Mouse (Mus musculus): ENCODE data around the gene Pigq. TPM values are rescaled to one million over a fixed set of nuclear protein-coding genes. Genes with fewer than 3 reads are reported as not detected.

Pigq gene
- polyA plus RNA-seq (2012; ENCODE audit: low replicate concordance), result 98.3 and 349 TPM in 2 replicates

DNA sequence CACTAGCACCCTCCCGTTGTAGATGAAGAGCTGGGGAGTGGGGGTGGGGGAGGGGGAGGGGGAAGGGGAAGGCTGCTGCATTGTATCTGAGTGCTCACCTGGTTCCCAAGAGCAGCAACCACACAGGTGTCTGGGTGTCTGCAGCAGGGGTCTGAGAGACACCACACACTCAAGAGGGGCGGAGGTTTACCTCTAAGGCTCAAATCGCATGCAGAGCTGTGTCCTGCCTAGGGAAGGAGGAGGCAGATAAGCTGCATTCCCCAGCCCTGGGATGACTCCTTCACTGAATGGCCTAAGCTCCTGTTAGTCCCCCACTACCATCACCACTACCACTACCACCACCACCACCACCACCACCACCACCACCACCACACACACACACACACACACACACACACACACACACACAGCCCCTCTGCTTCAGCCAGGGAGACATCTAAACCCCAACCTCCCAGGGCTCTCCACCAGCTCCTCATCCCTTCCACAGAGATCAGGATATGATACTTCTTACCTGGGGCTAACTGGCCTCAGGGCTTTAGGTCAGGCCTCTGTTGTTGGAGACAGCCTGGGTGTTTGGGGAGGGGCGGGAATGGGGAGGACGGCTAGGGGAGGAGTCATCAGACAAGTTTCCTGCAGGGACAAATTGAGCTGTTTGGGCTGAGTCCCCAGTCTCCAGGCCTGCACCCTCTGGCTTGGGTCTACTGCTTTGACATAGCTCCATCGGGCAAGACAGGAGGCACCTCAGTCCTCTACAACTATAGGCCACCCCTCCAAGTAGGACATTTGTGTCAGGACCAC lies at the start of gene Pigq, which contains the start of gene Nhlrc4:
Pigq (minus strand) TSS at position 571 of the 798 bp plus-strand sequence.
Nhlrc4 (minus strand) TSS at position 596 of the 798 bp plus-strand sequence.

DNA sequence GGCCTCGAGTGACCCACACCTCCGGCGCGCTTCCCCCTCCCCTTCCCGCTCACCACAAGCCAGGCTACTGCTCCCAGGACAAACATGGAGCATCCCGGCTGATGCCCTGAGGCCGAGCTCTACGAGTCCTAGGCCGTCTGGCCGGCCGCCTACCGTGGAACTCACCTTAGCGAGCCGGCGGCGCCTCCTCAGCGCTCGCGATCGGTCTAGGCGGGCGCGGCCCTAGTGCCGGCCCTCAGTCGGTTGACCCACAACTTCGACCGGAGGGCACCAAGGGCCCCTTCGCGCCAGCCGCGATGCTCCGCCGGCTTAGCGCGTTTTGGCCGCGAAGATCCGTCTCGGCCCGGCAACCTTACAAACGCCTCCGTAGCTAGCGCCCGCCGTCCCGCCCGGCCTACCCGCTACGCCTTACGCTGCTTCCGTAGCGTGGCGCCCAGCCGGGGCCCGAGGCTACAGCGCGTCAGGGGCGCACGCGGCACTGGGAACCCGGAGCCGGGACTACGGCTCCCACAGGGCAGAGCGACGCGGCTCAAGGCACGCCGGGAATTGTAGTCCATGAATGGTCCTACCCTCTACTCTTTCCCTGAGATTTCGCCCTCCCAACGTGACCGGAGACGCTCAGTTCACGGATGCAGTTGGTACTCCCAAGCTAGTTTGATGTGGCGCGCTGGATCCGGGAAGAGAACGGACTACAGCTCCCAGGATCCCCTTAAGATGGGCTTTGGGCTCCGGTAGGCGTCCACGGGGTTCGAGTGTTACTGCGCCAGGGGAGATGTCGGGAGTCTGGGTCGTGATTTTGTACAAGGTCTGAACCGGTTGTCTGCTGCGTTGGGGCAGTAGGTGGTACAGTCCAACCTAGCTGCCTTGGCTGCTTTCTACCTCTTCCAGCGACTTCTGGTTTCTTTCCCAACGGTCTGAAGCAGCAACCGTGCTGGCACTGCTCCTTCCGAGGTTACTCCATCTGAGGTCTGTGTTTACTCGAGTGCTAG lies 40.9 kb upstream of the Pigq start, which contains the start of gene Capn15:
Capn15 (minus strand) TSS at position 491 of the 989 bp plus-strand sequence.

DNA sequence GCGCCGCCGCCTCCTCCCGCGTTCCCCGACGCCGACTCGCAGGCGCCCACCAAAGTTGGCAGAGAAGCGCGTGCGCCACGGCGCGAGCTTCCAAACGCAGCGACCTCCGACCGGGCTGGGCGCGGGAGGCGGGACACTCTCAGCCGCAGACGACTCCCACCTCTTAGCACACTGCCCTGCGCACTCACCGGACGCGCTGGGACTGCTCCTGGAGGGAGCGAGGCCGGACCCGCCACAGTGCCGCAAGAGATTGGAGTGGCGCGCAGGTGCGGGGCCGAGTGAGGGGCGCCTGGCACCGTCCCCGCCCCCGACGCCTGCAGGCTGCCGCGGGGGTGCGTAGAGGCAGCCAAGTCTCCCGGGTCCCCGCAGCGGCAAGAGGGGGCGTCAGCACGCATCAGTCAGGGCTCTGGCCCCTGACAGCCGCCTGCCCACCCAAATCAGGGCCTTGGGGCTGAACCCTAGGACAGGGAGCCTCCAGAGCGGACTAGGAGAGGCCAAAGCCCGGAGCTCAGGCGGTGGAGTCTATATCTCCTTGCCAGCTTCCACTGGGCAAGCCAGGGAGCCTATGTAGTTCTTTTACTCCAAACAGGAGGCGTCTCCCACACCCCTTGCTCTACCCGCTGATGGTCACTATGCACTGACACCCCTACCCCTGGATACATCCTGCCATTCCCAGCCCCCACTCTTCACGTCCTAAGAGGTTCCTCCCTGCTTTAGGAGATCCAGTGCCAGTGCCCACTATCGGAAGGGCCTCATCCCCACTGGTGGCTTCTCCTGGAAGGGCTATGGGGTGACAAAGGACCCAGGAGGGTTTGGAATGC lies 7.3 kb upstream of the Pigq start, which contains the start of gene A930017K11Rik:
A930017K11Rik (minus strand) TSS at position 763 of the 821 bp plus-strand sequence.

DNA sequence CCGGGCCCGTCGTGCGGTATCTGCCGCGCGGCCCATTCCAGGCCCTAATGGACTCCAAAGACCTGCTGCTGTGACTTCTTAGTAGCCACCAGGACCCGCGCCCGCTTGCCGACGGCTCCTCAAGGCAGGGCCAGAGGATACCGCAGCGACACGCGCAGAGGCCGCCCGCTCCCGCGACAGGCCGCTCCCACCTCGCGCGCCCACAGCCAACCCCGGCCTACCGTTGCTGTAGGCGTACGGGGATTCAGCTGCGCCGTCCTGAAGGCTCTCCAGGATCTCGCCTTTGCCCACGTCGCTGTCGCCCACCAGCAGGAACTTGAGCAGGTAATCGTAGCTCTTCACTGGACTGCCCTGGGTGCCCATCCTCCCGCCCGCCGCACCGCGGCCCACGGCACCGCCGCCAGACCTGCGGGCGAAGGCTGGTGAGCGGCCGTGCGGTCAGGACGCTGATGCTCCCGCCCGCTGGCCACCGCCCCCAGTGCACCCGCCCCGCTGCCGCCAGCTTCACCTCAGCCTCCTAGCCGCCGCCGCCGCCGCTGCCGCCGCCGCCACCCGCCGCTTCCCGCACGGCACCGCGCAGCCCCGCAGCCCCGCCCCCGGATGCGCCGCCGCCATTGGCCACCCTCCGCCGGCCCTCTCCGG lies 25.5 kb downstream of the Pigq start, which contains the start of gene Rab40c:
Rab40c (minus strand) TSS at position 584 of the 642 bp plus-strand sequence.

DNA sequence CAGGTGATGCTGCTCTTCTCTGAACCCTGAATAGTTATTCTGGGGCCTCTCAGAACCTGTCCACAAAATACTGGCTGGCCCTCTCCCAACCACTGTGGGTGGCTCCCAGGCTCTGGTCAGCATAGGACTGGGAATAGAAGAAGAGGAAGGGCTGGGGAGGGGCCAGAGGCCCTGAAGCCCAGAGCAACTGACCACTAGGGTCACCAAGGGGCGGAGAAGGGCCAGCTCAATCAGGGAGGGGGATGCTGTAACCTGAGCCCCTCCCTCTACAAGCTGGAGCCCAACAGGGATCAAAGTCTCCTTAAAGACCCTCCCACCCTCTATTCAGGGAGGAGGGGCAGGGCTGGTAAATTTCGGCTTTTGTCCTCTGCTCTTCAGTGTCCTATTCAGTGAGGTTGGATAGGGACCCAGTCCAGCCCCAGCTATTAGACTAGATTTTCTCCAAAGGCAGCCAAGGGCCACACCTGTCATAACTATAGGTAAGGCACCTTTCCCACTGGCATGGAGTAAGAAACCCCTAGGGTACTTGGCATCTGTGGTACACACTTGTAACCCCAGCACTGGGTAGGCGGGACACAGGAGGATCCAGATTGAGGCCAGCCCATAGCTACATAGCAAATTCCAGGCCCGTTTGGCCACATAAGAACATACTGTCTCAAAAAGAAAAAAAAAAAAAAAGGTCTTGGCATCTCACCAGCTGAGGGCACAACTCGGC lies 64.4 kb downstream of the Pigq start, which contains the start of gene Wfikkn1:
Wfikkn1 (minus strand) TSS at position 663 of the 715 bp plus-strand sequence.

Other genes with a start within 250 kb of the Pigq start
- not detected in 2 replicates for gene Gng13, start 227.8 kb downstream of the Pigq start, polyA plus RNA-seq (2012; ENCODE audit: low replicate concordance)
- 13.6 and 24.2 TPM in 2 replicates for gene Chtf18, start 217.5 kb downstream of the Pigq start, polyA plus RNA-seq (2012; ENCODE audit: low replicate concordance)
- 26.6 and 48.2 TPM in 2 replicates for gene Rpusd1, start 217.3 kb downstream of the Pigq start, polyA plus RNA-seq (2012; ENCODE audit: low replicate concordance)
- gene Mslnl, start 208.9 kb downstream of the Pigq start, polyA plus RNA-seq (2012; ENCODE audit: low replicate concordance), result not detected in 2 replicates
- gene Msln, start 190.6 kb downstream of the Pigq start, polyA plus RNA-seq (2012; ENCODE audit: low replicate concordance), result 0.06 TPM in 1 of 2 replicates, not detected in the other
- 16.2 and 23.3 TPM in 2 replicates for gene Narfl, start 171.2 kb downstream of the Pigq start, polyA plus RNA-seq (2012; ENCODE audit: low replicate concordance)
- gene Haghl, start 159.3 kb downstream of the Pigq start, polyA plus RNA-seq (2012; ENCODE audit: low replicate concordance), result 34.3 and 35.1 TPM in 2 replicates
- gene Ccdc78, start 158.4 kb downstream of the Pigq start, polyA plus RNA-seq (2012; ENCODE audit: low replicate concordance), result not detected in 2 replicates
- 23.5 and 44.0 TPM in 2 replicates for gene Fam173a, start 152.0 kb downstream of the Pigq start, polyA plus RNA-seq (2012; ENCODE audit: low replicate concordance)
- gene AC134908.4, start 149.3 kb downstream of the Pigq start, polyA plus RNA-seq (2012; ENCODE audit: low replicate concordance), result not detected in 2 replicates
- 51.5 and 71.8 TPM in 2 replicates for gene Metrn, start 147.8 kb downstream of the Pigq start, polyA plus RNA-seq (2012; ENCODE audit: low replicate concordance)
- gene Fbxl16, start 135.9 kb downstream of the Pigq start, polyA plus RNA-seq (2012; ENCODE audit: low replicate concordance), result 0.73 and 0.79 TPM in 2 replicates
- 3.5 and 10.2 TPM in 2 replicates for gene Wdr24, start 121.3 kb downstream of the Pigq start, polyA plus RNA-seq (2012; ENCODE audit: low replicate concordance)
- gene Jmjd8, start 116.1 kb downstream of the Pigq start, polyA plus RNA-seq (2012; ENCODE audit: low replicate concordance), result 7.2 and 7.4 TPM in 2 replicates
- 69.3 and 104 TPM in 2 replicates for gene Stub1, start 111.5 kb downstream of the Pigq start, polyA plus RNA-seq (2012; ENCODE audit: low replicate concordance)
- gene Rhbdl1, start 107.6 kb downstream of the Pigq start, polyA plus RNA-seq (2012; ENCODE audit: low replicate concordance), result 2.5 and 3.8 TPM in 2 replicates
- 10.5 and 16.1 TPM in 2 replicates for gene Gm20683, start 103.2 kb downstream of the Pigq start, polyA plus RNA-seq (2012; ENCODE audit: low replicate concordance)
- gene Rhot2, start 100.1 kb downstream of the Pigq start, polyA plus RNA-seq (2012; ENCODE audit: low replicate concordance), result 159 and 168 TPM in 2 replicates
- gene Wdr90, start 83.4 kb downstream of the Pigq start, polyA plus RNA-seq (2012; ENCODE audit: low replicate concordance), result 8.8 and 9.7 TPM in 2 replicates
- gene Mcrip2, start 76.2 kb downstream of the Pigq start, polyA plus RNA-seq (2012; ENCODE audit: low replicate concordance), result 23.1 and 35.5 TPM in 2 replicates
- 39.0 and 56.9 TPM in 2 replicates for gene Mettl26, start 69.9 kb downstream of the Pigq start, polyA plus RNA-seq (2012; ENCODE audit: low replicate concordance)
- gene Wfikkn1, start 64.1 kb downstream of the Pigq start, polyA plus RNA-seq (2012; ENCODE audit: low replicate concordance), result 0.97 and 2.3 TPM in 2 replicates
- 16.9 and 27.8 TPM in 2 replicates for gene Rab40c, start 25.2 kb downstream of the Pigq start, polyA plus RNA-seq (2012; ENCODE audit: low replicate concordance)
- gene Nhlrc4, start within 50 bp of the Pigq start, polyA plus RNA-seq (2012; ENCODE audit: low replicate concordance), result 5.3 TPM in 1 of 2 replicates, not detected in the other
- 0.05 TPM in 1 of 2 replicates, not detected in the other for gene A930017K11Rik, start 7.6 kb upstream of the Pigq start, polyA plus RNA-seq (2012; ENCODE audit: low replicate concordance)
- 61.6 and 119 TPM in 2 replicates for gene Capn15, start 40.9 kb upstream of the Pigq start, polyA plus RNA-seq (2012; ENCODE audit: low replicate concordance)
- 7.3 and 22.8 TPM in 2 replicates for gene Rab11fip3, start 124.6 kb upstream of the Pigq start, polyA plus RNA-seq (2012; ENCODE audit: low replicate concordance)
- gene Decr2, start 145.4 kb upstream of the Pigq start, polyA plus RNA-seq (2012; ENCODE audit: low replicate concordance), result 0.60 and 0.89 TPM in 2 replicates
- gene Nme4, start 150.7 kb upstream of the Pigq start, polyA plus RNA-seq (2012; ENCODE audit: low replicate concordance), result 12.3 and 23.3 TPM in 2 replicates
- 16.6 and 22.7 TPM in 2 replicates for gene Tmem8, start 168.4 kb upstream of the Pigq start, polyA plus RNA-seq (2012; ENCODE audit: low replicate concordance)
- gene Mrpl28, start 178.6 kb upstream of the Pigq start, polyA plus RNA-seq (2012; ENCODE audit: low replicate concordance), result 55.8 and 84.0 TPM in 2 replicates
- 52.8 and 62.8 TPM in 2 replicates for gene Axin1, start 193.8 kb upstream of the Pigq start, polyA plus RNA-seq (2012; ENCODE audit: low replicate concordance)

Measured in hematopoietic multipotent progenitor cell, adult 10-12 weeks (in vitro differentiated cells).